Mouse (Mus musculus) induced T-regulatory cell, adult 2 months (primary cell): Measurements from ENCODE around the gene Slc9a5.
A peak's percentile ranks its signal among the peaks of the same experiment; 100 is the strongest.

ENCODE experiments used
- DNase-seq: peaks from one replicate; pipeline ENCODE4 v3.0.0-alpha.2; 2012; ENCODE audit warnings: low read depth

Slc9a5 gene

GRCm38 (mm10) chr8:105409947-105410346, 61.3 kb downstream of the Slc9a5 start:
- DNase-seq, result no peak

GRCm38 (mm10) chr8:105413391-105413790, 64.7 kb downstream of the Slc9a5 start, which contains the start of the genes Kctd19 and Lrrc36:
Gene Kctd19, minus strand, starts transcription at chr8:105413502.
Gene Lrrc36, plus strand, starts transcription at chr8:105413571.
- DNase-seq, result peak; percentile 51

- DNase-seq, result no peak
Observed at GRCm38 (mm10) chr8:105418992-105419391, 70.3 kb downstream of the Slc9a5 start.
